Mouse (Mus musculus) layer of hippocampus, postnatal 14 days (tissue): Measurements from ENCODE around the gene Ankrd40. TPM values are rescaled to one million over a fixed set of nuclear protein-coding genes. Genes with fewer than 3 reads are reported as not detected.
A peak's percentile ranks its signal among the peaks of the same experiment; 100 is the strongest.

Source experiments
- DNase-seq, 2 experiments: peaks; one replicate each; pipeline ENCODE4 v3.0.0; 2021 to 2022; ENCODE audit warnings: low spot score in 2 of 2, mixed read lengths in 1 of 2
- total RNA-seq, 2 experiments: library from RNA; stranded (reverse); gene quantifications; 2 replicates each; pipeline ENCODE4 v1.2.3; 2021

Ankrd40 gene
- total RNA-seq, 2 experiments from 2014 or later = 99.2 to 104 TPM

DNA sequence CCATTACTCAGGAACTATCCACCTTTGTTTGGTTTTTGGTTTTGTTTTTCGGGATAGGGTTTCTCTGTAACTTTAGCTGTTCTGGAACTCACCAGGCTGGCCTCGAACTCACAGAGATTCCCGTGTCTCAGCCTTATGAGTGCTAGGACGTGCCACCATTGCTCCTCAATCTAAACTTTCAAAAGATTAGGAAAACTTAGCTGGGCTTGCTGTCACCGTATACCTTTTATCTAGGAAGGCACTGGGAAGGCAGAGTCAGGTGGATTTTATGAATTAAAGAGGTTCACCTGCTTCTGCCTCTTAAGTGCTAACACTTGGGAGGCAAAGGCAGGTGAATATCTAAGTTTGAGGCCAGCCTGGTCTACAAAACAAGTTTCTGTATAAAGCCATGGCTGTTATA is 5.2 kb upstream of the Ankrd40 start:
- DNase-seq = no peak

DNA sequence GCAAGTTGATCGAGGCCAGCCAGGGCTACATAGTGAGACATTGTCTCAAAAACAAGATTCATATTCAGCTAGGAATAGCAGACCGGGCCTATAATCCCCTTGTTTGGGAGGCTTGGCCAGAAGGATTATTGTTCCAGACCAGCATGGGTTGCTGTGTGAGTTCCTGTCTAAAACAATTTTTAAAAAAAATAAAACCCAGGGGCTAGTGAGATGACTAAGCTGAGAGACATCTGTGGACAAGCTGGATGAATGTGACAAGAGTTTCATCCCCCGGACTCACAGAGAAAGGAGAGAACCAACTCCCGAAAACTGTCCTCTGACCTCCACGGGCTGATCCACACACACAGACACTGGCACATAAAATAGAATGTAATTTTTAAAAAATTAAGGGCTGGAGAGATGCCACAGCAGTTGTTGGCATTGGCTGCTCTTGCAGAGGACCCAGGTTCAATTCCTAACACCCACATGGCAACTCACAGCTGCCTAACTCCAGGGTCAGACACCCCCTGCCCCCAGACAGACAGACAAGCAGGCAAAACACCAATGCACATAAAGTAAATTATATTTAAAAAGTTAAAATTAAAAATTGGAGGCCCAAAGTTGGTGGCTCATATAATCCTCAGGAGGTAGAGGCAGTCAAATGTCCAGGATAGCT is 4.4 kb upstream of the Ankrd40 start:
- DNase-seq = no peak

DNA sequence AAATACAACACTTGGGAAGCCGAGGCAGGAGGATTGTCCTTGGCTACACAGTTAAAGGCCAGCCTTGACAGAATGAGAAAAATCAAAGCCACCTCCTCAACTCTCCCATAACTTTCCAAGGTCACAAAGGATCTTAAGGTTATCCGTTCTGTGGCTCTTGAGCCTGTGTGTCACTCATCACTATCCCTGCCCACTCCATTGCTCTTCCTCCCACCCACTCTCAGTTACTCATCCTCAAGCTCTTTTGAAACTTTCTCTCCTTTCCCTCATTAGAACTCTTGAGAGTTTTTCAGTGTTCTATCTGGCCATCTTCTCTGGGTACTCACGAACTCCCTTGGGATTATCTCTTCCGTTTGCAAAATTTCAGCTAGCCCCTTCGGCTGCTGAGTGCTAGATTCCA is 3.2 kb upstream of the Ankrd40 start:
- DNase-seq = no peak

DNA sequence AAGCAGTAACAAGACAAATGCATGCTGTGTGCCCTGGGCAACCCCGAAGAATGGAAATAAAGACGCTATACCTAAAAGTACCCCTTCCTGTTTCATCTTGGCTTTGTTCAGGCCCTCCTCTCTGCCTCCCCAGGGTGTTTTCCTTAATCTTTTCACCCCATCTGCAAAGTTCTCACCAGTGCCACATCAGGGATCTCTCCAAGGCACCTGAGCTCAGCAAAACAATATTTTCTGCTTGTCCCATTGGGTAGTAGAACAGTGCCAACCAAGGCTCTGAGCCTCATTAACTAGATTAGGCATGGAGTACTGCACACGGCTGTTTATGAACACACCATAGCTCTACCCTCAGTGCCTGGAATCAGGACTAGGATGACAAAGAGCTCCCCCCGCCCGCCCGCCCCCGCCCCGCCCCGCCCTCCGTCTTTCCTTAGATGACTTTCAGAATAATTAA is 815 bp upstream of the Ankrd40 start:
- DNase-seq = no peak

DNA sequence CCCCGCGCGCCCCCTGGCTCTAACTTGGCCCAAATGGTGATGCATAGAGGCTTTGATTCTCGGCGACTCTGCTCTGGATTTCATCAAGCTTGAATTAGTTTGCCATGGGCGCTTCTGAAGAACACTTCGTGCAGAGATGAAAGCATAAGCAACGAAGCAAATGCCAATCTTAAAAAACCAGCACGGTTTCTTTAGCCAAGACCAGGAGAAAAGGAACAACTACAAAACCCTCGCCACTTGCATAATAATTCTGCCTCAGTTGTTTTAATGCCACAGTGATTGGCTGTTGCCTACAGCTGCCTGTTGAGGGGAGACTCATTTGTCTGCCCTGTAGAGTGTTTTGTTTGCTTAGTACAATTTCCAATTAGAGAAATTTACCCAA is 834 bp downstream of the Ankrd40 start:
- DNase-seq = peak in 1 of 2 experiments; percentile 67

DNA sequence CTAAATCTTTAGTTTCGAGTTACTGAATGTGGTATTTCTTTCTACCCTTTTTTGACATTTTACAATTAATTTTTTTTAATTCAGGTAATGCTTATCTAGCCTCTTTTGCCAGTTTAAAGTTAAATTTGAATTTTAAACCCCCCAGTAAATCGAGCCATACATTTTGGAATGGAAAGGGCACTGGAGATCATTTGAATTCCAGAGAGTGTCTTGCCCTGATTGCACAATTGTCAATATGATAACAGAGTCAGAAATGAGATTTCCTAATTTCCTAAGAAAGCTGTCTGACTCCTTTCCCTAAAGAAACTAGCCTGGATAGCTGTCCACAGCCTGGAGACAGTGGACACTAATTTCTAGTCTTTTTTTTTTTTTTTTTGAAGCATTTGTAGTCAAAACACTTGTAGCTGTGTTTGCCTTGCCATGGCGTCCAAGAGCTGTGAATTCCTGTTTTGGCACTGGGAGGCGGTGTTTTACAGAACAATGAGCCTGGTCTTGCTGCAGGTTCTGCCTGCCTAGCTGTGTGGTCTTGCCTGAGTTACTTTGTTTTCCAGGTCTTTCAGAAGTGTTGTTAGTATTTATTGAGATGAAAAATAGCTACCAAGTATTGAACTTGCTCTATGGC is 1.6 kb downstream of the Ankrd40 start:
- peak; percentile 59 to 84 for DNase-seq

DNA sequence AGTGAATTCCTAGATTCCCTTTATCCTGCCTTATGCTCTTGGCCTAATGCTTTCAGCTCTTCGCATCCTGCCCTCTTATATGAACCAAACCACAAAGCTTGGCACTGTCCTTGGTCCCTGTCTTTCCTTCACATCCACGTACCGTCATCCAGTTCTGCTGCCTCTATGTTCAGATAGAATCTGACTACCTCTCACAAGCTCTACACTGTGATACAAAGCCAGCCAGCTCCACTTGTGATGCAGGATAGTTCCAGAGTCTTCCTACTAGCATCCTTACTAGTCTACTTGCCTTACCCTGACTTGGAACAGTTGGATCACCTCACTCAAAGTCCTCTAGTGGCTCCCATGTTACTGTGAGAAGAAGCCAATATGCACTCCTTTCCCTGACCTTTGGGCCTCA is 2.4 kb downstream of the Ankrd40 start:
- no peak for DNase-seq

DNA sequence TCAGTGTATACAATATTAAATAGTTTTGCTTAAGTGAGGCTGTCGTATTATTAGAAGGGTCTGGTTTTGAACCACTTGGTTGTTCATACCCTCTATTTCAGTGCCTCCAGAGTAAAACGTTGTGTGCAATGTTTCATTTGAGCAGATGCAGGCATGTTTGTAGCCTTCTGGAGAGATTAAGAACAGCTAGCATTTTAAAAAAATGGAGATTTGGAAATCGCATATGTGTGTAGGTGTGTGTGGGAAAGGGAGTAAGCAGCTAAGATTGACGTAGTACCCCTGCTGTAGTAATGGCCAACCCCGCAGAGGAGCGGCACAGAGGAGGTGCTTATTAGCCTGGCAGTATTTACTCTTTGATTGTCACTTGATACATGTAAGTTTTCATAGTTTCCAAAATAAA is 4.9 kb downstream of the Ankrd40 start:
- DNase-seq = peak in 1 of 2 experiments; percentile 63

DNA sequence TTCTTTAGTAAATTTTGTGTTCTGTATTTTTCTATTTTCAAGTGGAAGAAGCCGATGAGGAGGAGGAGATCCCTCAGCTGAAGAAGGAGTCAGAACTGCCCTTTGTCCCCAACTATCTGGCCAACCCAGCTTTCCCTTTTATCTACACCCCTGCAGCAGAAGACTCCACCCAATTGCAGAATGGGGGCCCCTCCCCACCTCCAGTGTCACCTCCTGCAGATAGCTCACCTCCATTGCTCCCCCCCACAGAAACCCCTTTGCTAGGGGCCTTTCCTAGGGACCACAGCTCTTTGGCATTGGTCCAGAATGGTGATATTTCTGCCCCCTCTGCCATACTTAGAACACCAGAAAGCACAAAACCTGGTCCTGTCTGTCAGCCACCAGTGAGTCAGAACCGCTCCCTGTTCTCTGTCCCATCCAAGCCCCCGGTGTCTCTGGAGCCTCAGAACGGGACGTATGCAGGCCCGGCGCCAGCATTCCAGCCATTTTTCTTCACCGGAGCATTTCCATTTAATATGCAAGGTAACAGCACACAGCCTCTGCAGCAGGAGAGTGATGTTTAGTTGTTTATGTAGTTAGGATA is 6.7 kb downstream of the Ankrd40 start:
- no peak for DNase-seq

DNA sequence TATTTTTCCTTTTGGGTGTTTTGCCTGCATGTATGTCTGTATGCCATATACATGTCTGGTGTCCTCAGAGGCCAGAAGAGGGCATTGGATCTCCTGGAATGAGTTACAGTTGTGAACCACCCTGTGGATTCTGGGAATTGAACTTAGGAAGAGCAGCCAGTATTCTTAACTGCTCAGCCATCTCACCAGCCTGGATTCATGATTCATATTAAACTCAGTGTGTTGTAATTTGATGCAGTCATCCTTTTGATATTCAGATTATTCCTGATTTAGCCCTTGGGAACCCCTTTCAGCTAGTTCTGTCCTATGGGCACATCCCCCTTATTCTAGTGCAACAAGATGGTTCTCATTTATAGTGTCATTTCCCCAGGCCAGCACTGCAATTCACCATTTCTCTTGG is 8.8 kb downstream of the Ankrd40 start:
- no peak for DNase-seq

DNA sequence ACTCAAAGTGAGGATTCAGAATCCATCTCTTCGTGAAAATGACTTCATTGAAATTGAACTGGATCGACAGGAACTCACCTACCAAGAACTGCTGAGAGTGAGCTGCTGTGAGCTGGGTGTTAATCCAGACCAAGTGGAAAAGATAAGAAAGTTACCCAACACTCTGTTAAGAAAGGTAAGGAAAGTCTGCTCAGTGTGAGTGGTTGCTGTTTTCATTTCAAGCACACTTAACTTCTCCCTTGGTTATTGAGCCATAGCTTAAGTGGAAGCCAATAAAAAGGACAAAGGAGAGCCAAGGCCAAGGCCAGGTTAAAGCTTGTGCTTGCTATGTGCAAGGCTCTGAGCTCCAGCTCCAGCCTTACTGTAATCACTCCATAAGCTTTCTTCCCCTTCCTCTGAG is 10.5 kb downstream of the Ankrd40 start:
- no peak for DNase-seq

DNA sequence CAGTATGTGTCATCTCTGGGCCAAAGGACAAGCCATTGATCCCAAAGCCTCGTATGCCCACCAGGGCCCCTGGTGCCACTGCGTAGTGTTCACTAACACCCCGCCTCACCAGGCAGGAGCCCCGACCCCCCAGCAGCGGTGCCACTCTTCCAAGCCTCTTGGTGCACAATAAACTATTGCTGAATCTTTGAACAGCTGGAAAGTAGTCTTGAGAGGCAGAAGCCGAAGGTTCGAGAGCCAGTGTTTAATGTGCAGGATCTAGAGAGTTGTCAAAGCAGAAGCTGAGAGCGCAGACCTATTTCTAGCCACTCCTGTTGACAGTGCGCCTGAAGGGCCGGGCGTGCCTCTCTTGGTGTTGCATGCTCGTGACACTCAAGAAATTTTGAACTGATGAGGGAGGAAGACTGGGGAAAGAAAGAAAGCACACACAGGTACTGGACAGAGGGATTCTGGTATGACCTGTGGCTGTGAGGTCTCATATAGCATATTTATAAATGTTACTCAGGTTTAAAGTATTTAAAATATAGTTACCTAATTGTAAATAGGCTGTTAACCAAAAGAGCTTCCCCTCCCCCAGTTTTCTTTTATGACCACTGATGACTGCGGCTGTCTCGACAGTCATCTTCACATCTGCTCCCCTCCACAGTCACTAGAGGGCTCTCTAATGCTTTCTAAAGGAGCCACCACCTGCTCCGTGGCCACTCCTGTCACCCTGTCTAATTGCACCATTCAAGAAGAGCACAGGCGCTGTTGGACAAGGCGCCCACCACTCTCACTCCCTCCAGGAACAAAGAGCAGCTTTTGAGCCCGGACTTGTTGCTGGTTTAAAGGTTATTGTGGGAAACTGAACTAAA is 12.2 kb downstream of the Ankrd40 start:
- DNase-seq = peak in 1 of 2 experiments; percentile 73

DNA sequence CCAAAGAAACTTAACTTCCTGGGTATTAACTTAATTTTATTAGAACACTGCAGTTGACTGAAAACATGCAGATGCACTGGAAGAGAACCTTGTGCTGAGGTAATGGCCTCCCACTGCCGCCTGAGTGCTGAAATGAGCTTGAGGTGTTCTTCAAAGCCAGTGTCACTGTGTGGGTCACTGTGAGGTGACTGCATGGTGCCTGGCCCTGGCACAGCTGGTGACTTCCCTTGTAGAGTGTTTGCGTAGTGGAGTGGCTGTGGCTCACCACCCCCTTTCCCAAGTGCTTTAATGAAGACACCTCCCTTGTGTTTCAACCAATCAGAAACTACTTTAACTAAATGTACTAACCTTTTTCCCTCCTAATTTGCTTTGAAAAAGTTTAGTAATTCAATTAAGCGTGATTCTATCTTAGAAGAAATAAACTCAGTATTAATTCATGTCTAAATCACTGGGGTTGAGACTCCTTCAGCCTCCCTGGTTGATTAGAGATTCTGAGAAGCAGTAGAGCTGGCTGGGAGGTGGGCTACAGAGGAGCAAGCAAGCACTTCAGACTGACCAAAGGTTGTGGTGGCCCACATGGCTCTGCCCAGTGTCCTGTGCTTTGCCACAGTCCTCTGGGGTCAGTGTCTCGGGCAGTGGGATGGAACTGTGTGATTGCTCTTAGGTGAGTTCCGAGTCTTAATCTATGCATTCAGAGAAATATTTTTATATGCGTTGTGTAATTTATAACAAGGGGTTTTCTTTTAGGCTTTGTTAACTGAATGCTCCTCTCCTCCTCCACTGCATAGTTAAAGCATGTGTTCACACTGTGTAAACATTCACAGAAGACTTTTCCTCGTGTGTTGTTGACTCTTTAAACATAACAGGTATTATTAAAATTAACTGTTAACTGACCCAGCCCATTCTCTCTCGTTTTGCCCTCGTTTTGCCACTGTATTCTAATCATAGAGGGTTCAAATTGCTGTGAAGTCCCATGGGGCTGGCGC is 13.4 kb downstream of the Ankrd40 start:
- no peak for DNase-seq

DNA sequence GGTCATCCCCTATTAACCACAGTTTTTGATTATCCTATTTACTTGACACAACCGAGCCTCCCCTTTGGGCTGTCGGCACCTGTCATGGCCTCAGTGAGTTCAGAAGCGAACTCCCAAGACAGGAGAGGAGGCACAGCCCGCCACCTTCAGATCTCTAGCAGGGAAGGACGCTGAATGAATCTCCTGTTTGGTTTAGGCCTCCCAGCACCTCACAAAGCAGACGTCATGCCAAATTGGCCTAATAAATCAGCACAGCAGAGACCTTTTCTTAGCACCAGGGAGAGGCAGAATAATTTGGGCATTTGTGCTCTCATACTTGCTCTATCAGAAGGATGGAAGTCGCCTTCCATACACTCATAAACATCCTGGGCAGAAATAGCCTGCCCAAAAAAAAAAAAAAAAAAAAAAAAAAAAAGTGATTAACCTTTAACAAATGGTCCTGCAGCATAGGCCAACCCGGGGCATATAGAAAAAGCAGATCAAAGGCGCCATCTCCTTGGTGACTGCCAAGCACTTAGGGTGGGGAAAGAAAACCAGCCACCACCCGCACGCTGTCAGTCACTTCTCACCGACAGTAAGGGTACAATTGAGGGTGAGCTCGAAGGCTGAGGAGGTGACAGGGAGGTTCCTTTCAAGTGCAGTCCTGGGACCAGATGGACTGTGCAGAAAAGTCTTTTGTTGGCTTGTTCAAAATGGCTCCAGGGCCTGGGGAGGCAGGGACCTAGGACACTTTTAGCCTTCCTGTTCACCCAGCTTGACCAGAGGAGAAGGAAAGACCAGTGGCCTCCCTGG is 14.5 kb downstream of the Ankrd40 start:
- DNase-seq = no peak

DNA sequence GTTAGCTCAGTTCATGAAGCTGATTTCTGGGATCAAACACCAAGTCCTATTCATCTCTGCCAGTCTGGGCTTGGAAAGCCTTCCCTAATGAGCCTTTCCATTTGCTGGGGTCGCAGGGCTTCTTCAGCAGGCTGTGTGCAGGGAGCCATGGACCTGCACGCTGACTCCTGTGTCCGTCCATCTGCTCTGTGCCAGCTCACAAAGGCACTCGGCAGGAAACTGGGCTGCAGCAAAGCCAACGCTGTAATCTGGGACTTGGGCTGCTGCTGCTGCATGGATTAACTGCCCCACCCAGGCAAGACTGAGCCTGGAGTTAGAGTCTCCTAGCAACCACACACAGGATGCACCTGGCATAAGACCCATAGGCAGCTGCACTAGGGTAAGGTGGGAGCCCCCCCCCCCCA is 16.2 kb downstream of the Ankrd40 start:
- DNase-seq = no peak

DNA sequence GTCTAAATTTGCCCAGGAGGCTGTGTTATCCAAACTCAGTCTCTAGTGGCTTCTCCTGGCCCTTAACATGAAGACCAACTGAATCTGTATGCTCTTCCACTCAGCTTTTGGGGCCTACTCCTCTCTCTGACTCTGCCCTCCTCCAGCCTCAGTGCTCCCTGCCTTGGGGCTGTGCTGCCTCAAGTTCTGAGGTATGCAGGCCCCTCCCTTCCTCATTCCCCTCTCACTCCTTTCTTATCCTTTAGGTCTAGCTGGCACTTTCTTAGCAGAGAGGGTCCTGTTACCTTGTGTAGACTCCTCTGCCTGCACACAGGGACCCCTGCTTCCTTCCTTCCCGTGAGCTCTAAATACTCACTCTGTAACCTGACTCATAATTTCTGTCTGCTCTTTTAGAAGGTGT is 16.7 kb downstream of the Ankrd40 start:
- no peak for DNase-seq

DNA sequence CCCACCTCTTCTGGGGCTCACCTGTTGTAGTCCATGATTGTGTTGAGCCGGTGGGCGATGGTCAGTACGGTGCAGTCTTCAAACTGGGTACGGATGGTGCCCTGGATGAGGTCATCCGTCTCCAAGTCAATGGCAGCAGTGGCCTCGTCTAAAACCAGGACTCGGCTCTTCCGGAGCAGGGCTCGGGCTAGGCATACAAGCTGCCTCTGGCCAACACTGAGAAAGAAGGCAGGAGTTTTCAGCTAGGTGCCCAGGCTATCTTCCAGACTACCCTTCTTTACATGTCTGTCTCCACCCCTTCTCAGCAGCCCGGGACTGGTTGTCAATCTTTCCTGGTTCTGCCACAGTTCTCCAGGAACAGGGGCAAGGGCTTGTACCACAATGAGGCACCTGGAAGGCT is 18.1 kb downstream of the Ankrd40 start:
- no peak for DNase-seq

DNA sequence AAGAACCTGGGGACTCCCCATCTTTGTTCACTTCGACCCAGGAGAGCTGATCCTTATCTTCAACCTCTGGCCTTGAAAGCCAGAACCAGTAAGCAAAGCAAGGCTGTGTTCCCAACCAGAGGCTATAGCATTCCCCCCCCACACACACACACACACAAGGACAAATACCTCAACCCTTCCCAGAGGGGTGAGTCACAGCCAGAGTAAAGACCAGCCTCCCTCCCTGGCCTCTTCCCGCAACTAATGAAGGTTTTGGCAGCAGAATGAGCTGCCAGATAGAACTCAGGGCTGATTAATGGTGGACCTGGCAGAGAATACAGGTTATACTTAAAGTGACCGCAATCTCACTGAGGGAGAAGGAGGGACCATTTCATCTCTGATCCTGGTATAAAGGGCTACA is 18.8 kb downstream of the Ankrd40 start:
- no peak for DNase-seq

DNA sequence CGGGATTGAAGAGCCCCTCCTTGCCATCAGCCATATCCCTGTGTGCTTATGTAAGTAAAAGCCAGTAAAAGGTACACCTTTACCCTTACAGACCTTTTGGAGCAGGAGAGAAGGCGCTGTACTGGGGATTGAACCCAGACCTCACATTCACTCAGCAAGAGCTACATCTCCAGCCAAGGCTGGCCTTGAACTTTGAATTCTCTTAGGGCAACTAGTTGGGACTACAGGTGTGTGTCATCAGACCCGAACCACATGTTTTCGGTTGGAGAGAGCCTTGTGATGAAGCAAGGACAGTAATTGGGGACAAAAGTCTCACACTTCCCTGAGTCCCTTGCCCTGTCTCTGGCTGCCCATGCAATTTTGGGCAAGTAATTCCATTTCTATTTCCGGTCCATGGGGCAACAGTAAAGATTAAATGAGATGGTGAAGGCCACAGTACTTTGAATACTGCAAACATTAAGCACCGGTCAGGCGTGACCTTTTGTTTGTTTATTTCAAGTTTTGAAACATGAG is 19.3 kb downstream of the Ankrd40 start:
- DNase-seq = no peak

DNA sequence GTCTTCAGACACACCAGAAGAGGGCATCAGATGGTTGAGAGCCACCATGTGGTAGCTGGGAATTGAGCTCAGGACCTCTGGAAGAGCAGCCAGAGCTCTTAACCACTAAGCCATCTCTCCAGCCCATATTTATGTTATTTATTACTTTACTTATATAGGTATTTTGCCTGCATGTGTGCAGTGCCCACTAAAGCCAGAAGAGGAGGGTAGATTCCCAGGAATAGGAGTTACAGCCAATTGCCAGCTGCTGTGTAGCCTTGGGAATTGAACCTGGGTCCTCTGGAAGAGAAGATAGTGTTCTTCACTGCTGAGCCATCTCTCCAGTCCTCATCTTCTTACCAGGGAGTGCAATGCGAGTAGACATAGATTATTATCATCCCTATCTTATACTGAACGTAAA is 22.0 kb downstream of the Ankrd40 start:
- DNase-seq = no peak
